Mouse (Mus musculus): Measurements from ENCODE around the gene Rnase10. TPM values are rescaled to one million over a fixed set of nuclear protein-coding genes. Genes with fewer than 3 reads are reported as not detected.
A peak's percentile ranks its signal among the peaks of the same experiment; 100 is the strongest.
"Not testable (repeated sequence)": the region's sequence is repeated elsewhere in the genome, so short reads cannot be mapped to it uniquely, and the experiment has no call there.

Gene Rnase10
- polyA plus RNA-seq, 1 experiment: 0.10 TPM

DNA sequence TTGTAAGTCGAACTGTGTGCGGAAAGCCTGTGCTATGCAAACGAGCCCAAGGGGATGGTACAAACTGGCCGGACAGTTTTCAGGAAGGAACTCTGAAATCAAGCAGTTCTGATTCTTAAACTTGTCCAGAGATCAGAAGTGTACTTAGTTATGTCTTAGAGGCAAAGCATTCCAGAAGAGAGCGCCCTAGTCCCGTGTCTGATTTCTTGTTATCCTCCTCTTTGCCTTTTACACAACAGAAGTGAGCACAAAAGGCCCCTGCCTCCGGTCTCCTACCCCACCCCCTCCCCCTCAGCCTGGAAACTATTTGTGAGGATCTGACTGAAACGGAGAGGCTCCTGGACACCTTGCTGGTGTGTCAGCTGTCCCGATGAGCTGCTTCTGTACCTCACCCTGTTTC, 30.9 kb upstream of the Rnase10 start:
- H3ac ChIP-seq (ENCODE audit: control insufficient read depth, insufficient read length): no peak overlapping the region
- no peaks in the 10 kb centered on the region for H3K79me2 ChIP-seq (ENCODE audit: control insufficient read depth, insufficient read depth)
- H3K27me3 ChIP-seq (ENCODE audit: control insufficient read depth, insufficient read depth, insufficient read length): no peaks in the 10 kb centered on the region
- H3K4me3 ChIP-seq: no peak overlapping the region
- TF ChIP-seq MYOG (IDR thresholded peaks at IDR 0.05; ENCODE audit: control insufficient read depth in 1 of 3, insufficient read depth in 1 of 3, insufficient read length in 2 of 3, low read depth in 2 of 3) (no peak), USF1 (IDR thresholded peaks at IDR 0.05; ENCODE audit: low read depth) (no peak), POLR2AphosphoS2 (IDR thresholded peaks at IDR 0.05; ENCODE audit: insufficient read length, low read depth) (no peak), POLR2A (IDR thresholded peaks at IDR 0.05; ENCODE audit: insufficient read length, low read depth) (no peak), TCF12 (IDR thresholded peaks at IDR 0.05; ENCODE audit: insufficient read depth, poor library complexity, severe bottlenecking) (no peak), MYOD1 (IDR thresholded peaks at IDR 0.05; ENCODE audit: control insufficient read depth in 1 of 3, insufficient read length in 2 of 3, low read depth in 2 of 3) (no peak)
- no peaks in the 10 kb centered on the region for H3K36me3 ChIP-seq (ENCODE audit: control insufficient read depth, insufficient read depth)
- no peak overlapping the region for H3K4me2 ChIP-seq (ENCODE audit: low read depth)

DNA sequence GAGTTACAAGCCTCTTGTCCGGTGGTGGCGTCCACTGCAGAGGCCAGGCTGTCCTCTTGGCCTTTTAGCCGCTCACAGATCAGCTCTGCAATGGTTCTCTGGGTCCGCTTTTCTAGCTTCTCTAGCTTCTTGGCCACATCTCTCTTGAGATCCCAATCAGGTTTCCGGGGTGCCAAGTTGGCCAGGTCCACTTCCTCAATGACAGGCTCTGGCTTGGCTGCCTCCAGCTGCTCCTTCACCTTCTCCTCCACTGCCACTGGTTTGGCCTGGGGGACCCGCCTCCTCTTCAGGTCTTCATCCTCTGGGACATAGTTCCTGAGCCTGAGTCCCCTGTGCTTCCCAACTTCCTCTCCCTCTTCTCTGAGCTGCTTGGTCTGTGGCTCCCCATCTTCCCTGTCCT, 29.1 kb upstream of the Rnase10 start:
- not testable (repeated sequence) for H3K4me2 ChIP-seq (ENCODE audit: low read depth); H3K79me2 ChIP-seq (ENCODE audit: control insufficient read depth, insufficient read depth); H3K4me3 ChIP-seq; H3ac ChIP-seq (ENCODE audit: control insufficient read depth, insufficient read length); H3K27me3 ChIP-seq (ENCODE audit: control insufficient read depth, insufficient read depth, insufficient read length); H3K36me3 ChIP-seq (ENCODE audit: control insufficient read depth, insufficient read depth)

DNA sequence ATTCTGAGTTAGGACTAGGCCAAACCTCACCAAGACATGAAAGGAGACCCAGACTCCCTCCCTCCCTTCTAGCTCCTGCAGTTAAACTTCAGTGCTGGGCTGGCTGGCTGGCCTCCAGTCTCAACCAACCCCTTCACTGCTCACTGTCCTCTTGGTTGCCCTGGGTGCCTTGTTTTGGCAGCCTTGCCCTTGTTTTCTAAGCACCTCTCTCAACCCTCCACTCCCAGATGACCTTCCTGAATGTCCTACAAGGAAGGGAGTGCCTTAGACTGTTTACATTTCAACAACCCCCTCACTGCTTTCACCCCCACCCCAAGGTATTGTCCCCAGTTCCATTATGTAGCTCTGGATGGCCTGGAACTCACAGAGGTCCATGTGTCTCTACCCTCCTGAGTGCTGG, 27.9 kb upstream of the Rnase10 start:
- Histone ChIP-seq H3K36me3 (ENCODE audit: control insufficient read depth, insufficient read depth) (no peaks in the 10 kb centered on the region), H3K4me2 (ENCODE audit: low read depth) (no peak overlapping the region)
- TF ChIP-seq USF1 (IDR thresholded peaks at IDR 0.05; ENCODE audit: low read depth) (no peak), TCF12 (IDR thresholded peaks at IDR 0.05; ENCODE audit: insufficient read depth, poor library complexity, severe bottlenecking) (no peak), MYOD1 (IDR thresholded peaks at IDR 0.05; ENCODE audit: control insufficient read depth in 1 of 3, insufficient read length in 2 of 3, low read depth in 2 of 3) (no peak), MAX (IDR thresholded peaks at IDR 0.05; ENCODE audit: low read depth) (no peak), POLR2AphosphoS2 (IDR thresholded peaks at IDR 0.05; ENCODE audit: insufficient read length, low read depth) (no peak), MYOG (IDR thresholded peaks at IDR 0.05; ENCODE audit: control insufficient read depth in 1 of 3, insufficient read depth in 1 of 3, insufficient read length in 2 of 3, low read depth in 2 of 3) (no peak), E2F4 (IDR thresholded peaks at IDR 0.05; ENCODE audit: insufficient read depth) (no peak), POLR2A (IDR thresholded peaks at IDR 0.05; ENCODE audit: insufficient read length, low read depth) (no peak), CEBPB (IDR thresholded peaks at IDR 0.05; ENCODE audit: insufficient read depth, poor library complexity, severe bottlenecking) (no peak), SRF (IDR thresholded peaks at IDR 0.05; ENCODE audit: control insufficient read depth, insufficient read length, low read depth) (no peak), REST (IDR thresholded peaks at IDR 0.05; ENCODE audit: insufficient read depth, insufficient read length) (no peak), TCF3 (IDR thresholded peaks at IDR 0.05; ENCODE audit: insufficient read length, low read depth) (no peak)

GRCm38 (mm10) chr14:50981207-50981606, 26.3 kb upstream of the Rnase10 start:
- TF ChIP-seq TCF12 (IDR thresholded peaks at IDR 0.05; ENCODE audit: insufficient read depth, poor library complexity, severe bottlenecking) (no peak), POLR2A (IDR thresholded peaks at IDR 0.05; ENCODE audit: insufficient read length, low read depth) (no peak), CEBPB (IDR thresholded peaks at IDR 0.05; ENCODE audit: insufficient read depth, poor library complexity, severe bottlenecking) (no peak), POLR2AphosphoS2 (IDR thresholded peaks at IDR 0.05; ENCODE audit: insufficient read length, low read depth) (no peak), MYOD1 (IDR thresholded peaks at IDR 0.05; ENCODE audit: control insufficient read depth in 1 of 3, insufficient read length in 2 of 3, low read depth in 2 of 3) (no peak)
- Histone ChIP-seq H3K79me2 (ENCODE audit: control insufficient read depth, insufficient read depth) (no peaks in the 10 kb centered on the region), H3K4me2 (ENCODE audit: low read depth) (no peak overlapping the region), H3K27me3 (ENCODE audit: control insufficient read depth, insufficient read depth, insufficient read length) (no peaks in the 10 kb centered on the region), H3K4me3 (no peak overlapping the region), H3ac (ENCODE audit: control insufficient read depth, insufficient read length) (no peak overlapping the region), H3K36me3 (ENCODE audit: control insufficient read depth, insufficient read depth) (no peaks in the 10 kb centered on the region)

More for the DNA sequence above, 27.9 kb upstream of the Rnase10 start:
- Histone ChIP-seq H3K4me3 (no peak overlapping the region), H3K27me3 (ENCODE audit: control insufficient read depth, insufficient read depth, insufficient read length) (no peaks in the 10 kb centered on the region), H3ac (ENCODE audit: control insufficient read depth, insufficient read length) (no peak overlapping the region), H3K79me2 (ENCODE audit: control insufficient read depth, insufficient read depth) (no peaks in the 10 kb centered on the region)

GRCm38 (mm10) chr14:50981837-50982236, 25.7 kb upstream of the Rnase10 start:
- TF ChIP-seq E2F4 (IDR thresholded peaks at IDR 0.05; ENCODE audit: insufficient read depth) (no peak), MYOG (IDR thresholded peaks at IDR 0.05; ENCODE audit: control insufficient read depth in 1 of 3, insufficient read depth in 1 of 3, insufficient read length in 2 of 3, low read depth in 2 of 3) (no peak), CEBPB (IDR thresholded peaks at IDR 0.05; ENCODE audit: insufficient read depth, poor library complexity, severe bottlenecking) (no peak), MAX (IDR thresholded peaks at IDR 0.05; ENCODE audit: low read depth) (no peak), TCF3 (IDR thresholded peaks at IDR 0.05; ENCODE audit: insufficient read length, low read depth) (no peak), POLR2A (IDR thresholded peaks at IDR 0.05; ENCODE audit: insufficient read length, low read depth) (no peak), POLR2AphosphoS2 (IDR thresholded peaks at IDR 0.05; ENCODE audit: insufficient read length, low read depth) (no peak)
- Histone ChIP-seq H3K27me3 (ENCODE audit: control insufficient read depth, insufficient read depth, insufficient read length) (no peaks in the 10 kb centered on the region), H3ac (ENCODE audit: control insufficient read depth, insufficient read length) (no peak overlapping the region), H3K4me3 (no peak overlapping the region), H3K4me2 (ENCODE audit: low read depth) (peak overlapping the region; percentile 15), H3K79me2 (ENCODE audit: control insufficient read depth, insufficient read depth) (no peaks in the 10 kb centered on the region), H3K36me3 (ENCODE audit: control insufficient read depth, insufficient read depth) (no peaks in the 10 kb centered on the region)

All from myocyte (in vitro differentiated cells).